Mouse (Mus musculus) hindbrain, embryonic 12.5 days (tissue): ENCODE data around the gene Cdon. TPM values are rescaled to one million over a fixed set of nuclear protein-coding genes. Genes with fewer than 3 reads are reported as not detected.

ENCODE experiments used
- ATAC-seq: fragments of 200-750 bp; cut with Nextera tagmentation; 2 replicates; pipeline ENCODE4 v1.8.0; 2017; ENCODE audit warnings: moderate TSS enrichment; ENCODE audit not compliant: low FRiP score
- H3K27ac ChIP-seq: fragments of 300-500 bp; sonication (generic); 2 replicates; pipeline ENCODE4 v1.5.1; 2016; ENCODE audit warnings: mild to moderate bottlenecking
- H3K27me3 ChIP-seq: fragments of 300-500 bp; sonication (generic); 2 replicates; pipeline ENCODE4 v1.6.1; 2016; ENCODE audit warnings: mild to moderate bottlenecking
- H3K36me3 ChIP-seq: fragments of 300-500 bp; sonication (generic); 2 replicates; pipeline ENCODE4 v1.6.1; 2016; ENCODE audit warnings: mild to moderate bottlenecking
- H3K4me1 ChIP-seq: fragments of 300-500 bp; sonication (generic); 2 replicates; pipeline ENCODE4 v1.6.1; 2016
- H3K4me2 ChIP-seq: fragments of 300-500 bp; sonication (generic); replicated peaks from 2 replicates; pipeline ENCODE4 v1.6.1; 2016; ENCODE audit warnings: mild to moderate bottlenecking
- H3K4me3 ChIP-seq: fragments of 300-500 bp; sonication (generic); 2 replicates; pipeline ENCODE4 v1.5.1; 2016; ENCODE audit warnings: mild to moderate bottlenecking
- H3K9ac ChIP-seq: fragments of 300-500 bp; sonication (generic); 2 replicates; pipeline ENCODE4 v1.6.1; 2016; ENCODE audit warnings: mild to moderate bottlenecking, moderate library complexity
- H3K9me3 ChIP-seq: fragments of 300-500 bp; sonication (generic); replicated peaks from 2 replicates; pipeline ENCODE4 v1.6.1; 2016; ENCODE audit warnings: mild to moderate bottlenecking
- WGBS: fragments of 180-500 bp; shearing (Covaris S2); methylation state at CpG from one replicate; pipeline ENCODE4 v1.1.7; 2016; 5-methylcytosine and 5-hydroxymethylcytosine counted together
- polyA plus RNA-seq: library from polyadenylated mRNA; unstranded; fragments of >200 nt; fragmentation: Nextera tagmentation; extraction: Ambion mirVana; gene quantifications from 2 replicates; pipeline ENCODE4 v1.2.1, GENCODE M21; 2016

Gene Cdon
- polyA plus RNA-seq, 1 experiment from 2014 or later: 21.5 TPM

GRCm38 (mm10) chr9:35482014-35482898 lies 61.3 kb downstream of the Cdon start:
- H3K4me2 ChIP-seq: no peak overlapping the region
- no peak overlapping the region for H3K4me3 ChIP-seq
- no peak for ATAC-seq
- H3K27ac ChIP-seq: no peak overlapping the region
- H3K36me3 ChIP-seq: peaks cover 40% of the 10 kb centered on the region
- H3K27me3 ChIP-seq: no peaks in the 10 kb centered on the region
- no peaks in the 10 kb centered on the region for H3K9me3 ChIP-seq
- 81% methylated on average over 13 of the region's 13 CpGs for WGBS
- no peaks in the 10 kb centered on the region for H3K4me1 ChIP-seq
- H3K9ac ChIP-seq: no peak overlapping the region

- H3K27ac ChIP-seq: no peak overlapping the region
- H3K9me3 ChIP-seq: no peaks in the 10 kb centered on the region
- no peak overlapping the region for H3K9ac ChIP-seq
- H3K27me3 ChIP-seq: no peaks in the 10 kb centered on the region
- H3K4me3 ChIP-seq: no peak overlapping the region
- H3K36me3 ChIP-seq: peaks cover 47% of the 10 kb centered on the region
- no peak overlapping the region for H3K4me2 ChIP-seq
- no peak for ATAC-seq
- 96% methylated on average over 3 of the region's 3 CpGs for WGBS
- H3K4me1 ChIP-seq: no peaks in the 10 kb centered on the region
These were observed 63.0 kb downstream of the Cdon start for GRCm38 (mm10) chr9:35483949-35484348.

DNA sequence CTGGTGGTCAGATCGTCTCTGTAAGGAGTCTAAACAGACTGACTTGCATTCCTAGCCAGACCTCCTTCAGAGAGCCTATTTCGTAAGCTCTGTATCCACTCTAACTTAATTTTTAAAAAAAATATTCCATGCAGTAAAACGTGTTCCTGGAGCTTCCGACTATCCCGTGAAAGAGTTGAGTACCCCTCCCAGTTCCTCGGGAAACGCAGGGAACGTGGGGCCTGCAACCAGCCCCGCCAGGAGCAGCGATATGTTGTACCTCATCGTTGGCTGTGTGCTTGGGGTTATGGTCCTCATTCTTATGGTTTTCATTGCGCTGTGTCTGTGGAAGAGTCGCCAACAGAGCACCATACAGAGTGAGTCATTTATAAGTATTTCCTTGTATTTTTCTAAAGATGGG lies 65.7 kb downstream of the Cdon start:
- no peak overlapping the region for H3K4me3 ChIP-seq
- no peaks in the 10 kb centered on the region for H3K9me3 ChIP-seq
- H3K4me2 ChIP-seq: no peak overlapping the region
- 86% methylated on average over 13 of the region's 13 CpGs for WGBS
- H3K27ac ChIP-seq: no peak overlapping the region
- no peak for ATAC-seq
- no peak overlapping the region for H3K9ac ChIP-seq
- no peaks in the 10 kb centered on the region for H3K4me1 ChIP-seq
- H3K27me3 ChIP-seq: no peaks in the 10 kb centered on the region
- peaks cover 53% of the 10 kb centered on the region for H3K36me3 ChIP-seq

GRCm38 (mm10) chr9:35488496-35488895 lies 67.6 kb downstream of the Cdon start:
- WGBS: 83% methylated on average over 4 of the region's 4 CpGs
- no peak overlapping the region for H3K9ac ChIP-seq
- H3K36me3 ChIP-seq: peaks cover 56% of the 10 kb centered on the region
- H3K4me3 ChIP-seq: no peak overlapping the region
- H3K9me3 ChIP-seq: no peaks in the 10 kb centered on the region
- H3K4me2 ChIP-seq: no peak overlapping the region
- H3K27ac ChIP-seq: no peak overlapping the region
- H3K27me3 ChIP-seq: no peaks in the 10 kb centered on the region
- no peaks in the 10 kb centered on the region for H3K4me1 ChIP-seq
- ATAC-seq: no peak

GRCm38 (mm10) chr9:35491109-35491866 lies 70.4 kb downstream of the Cdon start:
- ATAC-seq: no peak

DNA sequence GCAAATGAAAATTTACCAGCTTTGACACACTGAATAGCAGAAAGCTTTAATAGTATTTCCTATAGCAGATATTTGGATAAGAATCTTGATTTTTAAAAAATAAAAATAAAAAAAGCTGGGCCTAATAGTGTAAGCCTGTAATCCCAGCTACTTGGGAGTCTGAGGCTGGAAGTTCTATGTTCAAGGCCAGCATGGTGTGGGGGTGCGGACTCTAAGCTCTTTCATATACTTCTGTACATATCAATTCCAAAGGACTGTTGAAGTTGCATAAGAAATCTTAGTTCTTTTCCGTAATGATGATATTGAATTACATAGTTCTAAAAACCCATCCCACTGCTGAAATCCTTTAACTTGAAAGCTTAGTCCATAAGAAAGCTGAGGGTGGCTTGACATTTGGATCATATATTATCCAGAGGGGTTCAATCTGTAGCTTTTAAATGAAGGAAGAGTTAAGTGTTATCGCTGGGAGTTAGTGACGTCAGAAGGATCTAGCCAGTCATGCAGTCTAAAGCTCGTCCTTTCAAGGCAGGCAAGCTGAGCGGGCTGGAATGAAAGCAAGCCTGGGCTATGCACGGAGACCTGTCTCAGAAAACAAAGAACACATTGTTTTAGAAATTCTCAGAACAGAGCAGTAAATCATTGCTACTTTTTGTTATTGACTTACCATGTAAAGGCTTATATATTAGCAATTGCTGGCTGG lies 72.3 kb downstream of the Cdon start:
- ATAC-seq: no peak
- peaks cover 35% of the 10 kb centered on the region for H3K36me3 ChIP-seq
- WGBS: 44% methylated on average over 7 of the region's 7 CpGs

More at GRCm38 (mm10) chr9:35491109-35491866, 70.4 kb downstream of the Cdon start:
- H3K4me3 ChIP-seq: no peak overlapping the region
- peaks cover 8% of the 10 kb centered on the region for H3K4me1 ChIP-seq
- H3K4me2 ChIP-seq: no peak overlapping the region
- H3K9me3 ChIP-seq: no peaks in the 10 kb centered on the region
- H3K9ac ChIP-seq: no peak overlapping the region
- H3K27me3 ChIP-seq: no peaks in the 10 kb centered on the region
- H3K27ac ChIP-seq: no peak overlapping the region
- peaks cover 43% of the 10 kb centered on the region for H3K36me3 ChIP-seq
- WGBS: 86% methylated on average over 11 of the region's 11 CpGs

GRCm38 (mm10) chr9:35493733-35494092 lies 72.8 kb downstream of the Cdon start:
- Histone ChIP-seq H3K27ac (no peak overlapping the region), H3K4me1 (peaks cover 8% of the 10 kb centered on the region), H3K27me3 (no peaks in the 10 kb centered on the region), H3K36me3 (peaks cover 35% of the 10 kb centered on the region), H3K4me3 (no peak overlapping the region), H3K9ac (no peak overlapping the region), H3K9me3 (no peaks in the 10 kb centered on the region), H3K4me2 (no peak overlapping the region)
- WGBS: 62% methylated on average over 4 of the region's 4 CpGs
- ATAC-seq: no peak

More for the DNA sequence above, 72.3 kb downstream of the Cdon start:
- no peaks in the 10 kb centered on the region for H3K9me3 ChIP-seq
- H3K9ac ChIP-seq: no peak overlapping the region
- peaks cover 8% of the 10 kb centered on the region for H3K4me1 ChIP-seq
- no peak overlapping the region for H3K4me3 ChIP-seq
- H3K27me3 ChIP-seq: no peaks in the 10 kb centered on the region
- H3K27ac ChIP-seq: no peak overlapping the region
- no peak overlapping the region for H3K4me2 ChIP-seq

DNA sequence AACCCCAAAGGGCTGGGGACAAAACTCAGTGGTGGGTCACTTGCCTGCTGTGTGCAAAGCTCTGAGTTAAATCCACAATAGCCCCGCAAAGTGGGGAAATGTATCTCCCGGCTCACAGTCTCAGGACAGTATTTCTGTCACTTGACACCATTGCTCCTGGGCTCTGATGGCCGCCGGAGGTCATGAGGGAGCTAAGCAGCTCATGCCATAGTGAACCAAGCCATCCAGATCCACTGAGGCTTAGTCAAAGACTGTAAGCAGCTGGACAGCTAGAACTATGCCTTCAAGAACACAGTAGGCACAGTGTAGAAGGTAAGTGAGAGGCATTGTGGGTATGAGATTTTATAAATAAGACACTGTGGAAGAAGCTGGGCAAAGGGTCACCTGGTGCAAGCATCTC lies 74.0 kb downstream of the Cdon start:
- ATAC-seq: no peak
- no peak overlapping the region for H3K9ac ChIP-seq
- peaks cover 8% of the 10 kb centered on the region for H3K4me1 ChIP-seq
- H3K36me3 ChIP-seq: peaks cover 29% of the 10 kb centered on the region
- H3K4me2 ChIP-seq: no peak overlapping the region
- no peak overlapping the region for H3K4me3 ChIP-seq
- no peaks in the 10 kb centered on the region for H3K9me3 ChIP-seq
- no peak overlapping the region for H3K27ac ChIP-seq
- WGBS: 58% methylated on average over 4 of the region's 4 CpGs
- no peaks in the 10 kb centered on the region for H3K27me3 ChIP-seq

GRCm38 (mm10) chr9:35495471-35495870 lies 74.5 kb downstream of the Cdon start:
- H3K4me2 ChIP-seq: no peak overlapping the region
- no peak overlapping the region for H3K4me3 ChIP-seq
- 69% methylated on average over 3 of the region's 3 CpGs for WGBS
- H3K9me3 ChIP-seq: no peaks in the 10 kb centered on the region
- H3K27ac ChIP-seq: 0 out of 2 replicates have a peak overlapping the region, but pooled peaks have one; percentile 30
- no peak for ATAC-seq
- peaks cover 35% of the 10 kb centered on the region for H3K36me3 ChIP-seq
- peaks cover 8% of the 10 kb centered on the region for H3K4me1 ChIP-seq
- no peak overlapping the region for H3K9ac ChIP-seq
- H3K27me3 ChIP-seq: no peaks in the 10 kb centered on the region

GRCm38 (mm10) chr9:35499946-35500345 lies 79.0 kb downstream of the Cdon start:
- WGBS: 92% methylated on average over 6 of the region's 6 CpGs
- H3K27me3 ChIP-seq: no peaks in the 10 kb centered on the region
- H3K36me3 ChIP-seq: peaks cover 47% of the 10 kb centered on the region
- H3K9ac ChIP-seq: no peak overlapping the region
- no peaks in the 10 kb centered on the region for H3K9me3 ChIP-seq
- H3K27ac ChIP-seq: no peak overlapping the region
- no peak overlapping the region for H3K4me2 ChIP-seq
- ATAC-seq: no peak
- H3K4me1 ChIP-seq: peaks cover 5% of the 10 kb centered on the region
- no peak overlapping the region for H3K4me3 ChIP-seq

GRCm38 (mm10) chr9:35502361-35503000 lies 81.6 kb downstream of the Cdon start:
- no peak for ATAC-seq
- Histone ChIP-seq H3K4me1 (no peaks in the 10 kb centered on the region), H3K4me2 (no peak overlapping the region), H3K36me3 (peaks cover 47% of the 10 kb centered on the region), H3K27me3 (no peaks in the 10 kb centered on the region), H3K9ac (no peak overlapping the region), H3K27ac (no peak overlapping the region), H3K4me3 (no peak overlapping the region), H3K9me3 (no peaks in the 10 kb centered on the region)
- WGBS: 88% methylated on average over 10 of the region's 10 CpGs

- WGBS: 60% methylated on average over 8 of the region's 8 CpGs
- Histone ChIP-seq H3K4me2 (no peak overlapping the region), H3K4me1 (no peaks in the 10 kb centered on the region), H3K27ac (no peak overlapping the region), H3K27me3 (no peaks in the 10 kb centered on the region; the same call in 1 of the 2 replicates), H3K4me3 (no peak overlapping the region), H3K9me3 (no peaks in the 10 kb centered on the region), H3K9ac (no peak overlapping the region), H3K36me3 (peaks cover 12% of the 10 kb centered on the region; the same call in 1 of the 2 replicates)
- ATAC-seq: no peak; the same call in 1 of the 2 replicates
These were observed 87.3 kb downstream of the Cdon start for GRCm38 (mm10) chr9:35508234-35508633.
